Mouse (Mus musculus) embryonic facial prominence, embryonic 13.5 days (tissue): ENCODE data around the gene Pbx1. TPM values are rescaled to one million over a fixed set of nuclear protein-coding genes. Genes with fewer than 3 reads are reported as not detected.

ENCODE experiments used
- ATAC-seq: fragments of 200-750 bp; cut with Nextera tagmentation; 2 replicates; pipeline ENCODE4 v1.8.0; 2017; ENCODE audit warnings: low read depth; ENCODE audit not compliant: insufficient number of reproducible peaks, insufficient read depth, low FRiP score, low TSS enrichment
- H3K27ac ChIP-seq: fragments of 300-500 bp; sonication (generic); 2 replicates; pipeline ENCODE4 v1.5.1; 2015; ENCODE audit warnings: moderate library complexity, mild to moderate bottlenecking, inconsistent platforms
- H3K27me3 ChIP-seq: fragments of 300-500 bp; sonication (generic); 2 replicates; pipeline ENCODE4 v1.6.1; 2015; ENCODE audit warnings: mild to moderate bottlenecking, inconsistent platforms
- H3K36me3 ChIP-seq: fragments of 300-500 bp; sonication (generic); 2 replicates; pipeline ENCODE4 v1.6.1; 2015; ENCODE audit warnings: mild to moderate bottlenecking, inconsistent platforms
- H3K4me1 ChIP-seq: fragments of 300-500 bp; sonication (generic); 2 replicates; pipeline ENCODE4 v1.6.1; 2015; ENCODE audit warnings: inconsistent platforms
- H3K4me2 ChIP-seq: fragments of 300-500 bp; sonication (generic); 2 replicates; pipeline ENCODE4 v1.6.1; 2015; ENCODE audit warnings: moderate library complexity, mild to moderate bottlenecking, inconsistent platforms
- H3K4me3 ChIP-seq: fragments of 300-500 bp; sonication (generic); 2 replicates; pipeline ENCODE4 v1.5.1; 2015; ENCODE audit warnings: mild to moderate bottlenecking, inconsistent platforms
- H3K9ac ChIP-seq: fragments of 300-500 bp; sonication (generic); 2 replicates; pipeline ENCODE4 v1.6.1; 2015; ENCODE audit warnings: mild to moderate bottlenecking, inconsistent platforms
- H3K9me3 ChIP-seq: fragments of 300-500 bp; sonication (generic); 2 replicates; pipeline ENCODE4 v1.6.1; 2016; ENCODE audit warnings: inconsistent platforms
- WGBS: fragments of 180-500 bp; shearing (Covaris S2); methylation state at CpG from one replicate; pipeline ENCODE4 v1.1.7; 2015; ENCODE audit warnings: mixed read lengths; 5-methylcytosine and 5-hydroxymethylcytosine counted together
- polyA plus RNA-seq: library from polyadenylated mRNA; unstranded; fragments of >200 nt; fragmentation: Nextera tagmentation; extraction: Ambion mirVana; gene quantifications from 2 replicates; pipeline ENCODE4 v1.2.1, GENCODE M21; 2015

Gene Pbx1
- polyA plus RNA-seq, 1 experiment from 2014 or later, result 47.7 TPM

DNA sequence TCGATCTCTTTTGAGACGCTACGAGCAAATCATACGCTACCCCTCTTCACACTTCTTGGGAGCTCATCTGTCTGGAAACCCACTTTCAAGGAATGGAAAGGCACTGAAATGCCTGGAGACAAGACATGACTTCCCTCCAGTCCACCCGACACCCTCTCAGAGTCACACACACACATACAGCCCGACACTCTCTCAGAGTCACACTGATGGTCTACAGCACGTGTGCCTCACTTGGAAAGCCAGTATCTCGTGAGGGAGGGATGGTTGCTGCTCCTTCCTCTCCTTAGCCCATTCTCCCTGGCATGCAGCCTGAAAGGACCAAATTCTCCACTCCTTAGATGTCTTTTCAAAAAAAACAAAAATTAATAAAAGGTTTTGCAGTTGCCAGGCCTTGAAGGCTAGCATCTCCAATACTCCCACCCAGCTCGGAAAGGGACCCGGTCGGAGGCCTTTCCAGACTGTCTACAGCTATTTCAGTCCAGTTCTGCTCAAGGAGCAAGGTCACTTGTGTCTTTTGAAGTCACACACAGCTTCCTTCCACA is 8.6 kb downstream of the Pbx1 start:
- ATAC-seq, result no peak
- Histone ChIP-seq H3K4me1 (peaks cover 80% of the 10 kb centered on the region), H3K4me3 (0 out of 2 replicates have a peak overlapping the region, but pooled peaks have one; percentile 0), H3K27me3 (no peaks in the 10 kb centered on the region), H3K9ac (0 out of 2 replicates have a peak overlapping the region, but pooled peaks have one; percentile 3), H3K36me3 (peaks cover 34% of the 10 kb centered on the region), H3K27ac (no peak overlapping the region), H3K9me3 (no peaks in the 10 kb centered on the region), H3K4me2 (peak overlapping the region; percentile 35)
- WGBS, result 62% methylated on average over 11 of the region's 11 CpGs

- peaks cover 78% of the 10 kb centered on the region for H3K4me1 ChIP-seq
- H3K36me3 ChIP-seq, result peaks cover 34% of the 10 kb centered on the region
- H3K4me3 ChIP-seq, result no peak overlapping the region
- H3K27ac ChIP-seq, result no peak overlapping the region
- no peak overlapping the region for H3K9ac ChIP-seq
- ATAC-seq, result no peak
- H3K9me3 ChIP-seq, result no peaks in the 10 kb centered on the region
- no peaks in the 10 kb centered on the region for H3K27me3 ChIP-seq
- H3K4me2 ChIP-seq, result no peak overlapping the region
- WGBS, result 84% methylated on average over 9 of the region's 9 CpGs
Observed at GRCm38 (mm10) chr1:168418903-168419302, 13.2 kb downstream of the Pbx1 start.

GRCm38 (mm10) chr1:168417626-168418025 is 14.4 kb downstream of the Pbx1 start:
- Histone ChIP-seq H3K4me2 (no peak overlapping the region), H3K9ac (peak overlapping the region; percentile 58), H3K4me3 (no peak overlapping the region), H3K27ac (no peak overlapping the region), H3K4me1 (peaks cover 67% of the 10 kb centered on the region), H3K9me3 (no peaks in the 10 kb centered on the region), H3K36me3 (peaks cover 33% of the 10 kb centered on the region), H3K27me3 (no peaks in the 10 kb centered on the region)
- ATAC-seq, result no peak
- 33% methylated on average over 6 of the region's 6 CpGs for WGBS

DNA sequence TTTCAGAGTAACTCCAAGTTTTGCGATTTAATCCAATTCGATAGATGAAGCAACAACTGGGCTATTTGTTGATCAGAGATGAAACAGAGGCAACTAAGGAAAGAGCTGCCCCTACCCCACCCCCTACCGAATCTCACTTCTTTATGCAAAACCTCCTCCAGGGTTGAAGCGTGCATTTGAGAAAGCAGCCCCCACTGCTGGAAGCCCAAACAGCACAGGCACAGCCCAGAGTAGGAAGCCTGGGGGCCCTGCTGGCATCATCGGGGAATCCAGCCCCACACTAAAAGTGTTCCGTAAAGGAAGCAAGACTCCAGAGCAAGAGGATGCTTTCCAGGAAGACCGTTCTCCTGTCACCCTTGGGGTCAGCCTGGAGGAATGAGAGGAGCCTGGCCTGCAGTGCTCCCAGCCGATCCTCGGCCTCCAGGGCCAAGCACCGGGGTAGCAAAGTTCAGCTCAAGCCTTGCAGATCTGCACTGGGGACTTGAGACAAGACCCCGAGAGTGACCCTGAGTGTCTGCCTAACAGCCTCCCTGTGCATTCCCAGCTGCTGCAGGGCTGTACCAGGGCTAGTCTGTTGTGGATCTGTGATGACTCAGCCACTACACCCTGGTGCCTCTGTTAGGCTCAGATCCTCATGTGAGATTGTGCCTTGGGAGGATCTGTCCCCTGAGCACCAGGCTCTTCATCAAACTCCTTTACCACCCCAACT is 15.2 kb downstream of the Pbx1 start:
- peak overlapping the region; percentile 25 for H3K4me2 ChIP-seq

DNA sequence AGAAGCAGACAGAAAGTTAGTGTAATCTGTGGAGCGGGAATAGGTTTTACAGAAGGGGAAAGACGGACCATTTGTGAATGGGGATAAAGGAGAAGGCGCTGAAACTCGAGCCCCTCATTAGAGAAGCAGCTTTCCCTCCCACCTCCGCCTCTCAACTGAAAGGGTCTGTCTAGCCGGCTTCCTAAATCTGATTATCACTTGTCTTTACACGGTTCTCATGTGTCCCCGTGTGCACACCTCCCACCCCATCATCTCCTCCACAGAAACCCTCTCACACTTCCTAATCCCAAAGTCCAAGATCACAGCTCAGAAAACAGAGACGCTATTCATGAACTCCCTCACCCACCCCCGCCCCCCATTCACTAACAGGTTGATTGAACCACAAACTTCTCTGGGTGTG is 21.5 kb downstream of the Pbx1 start:
- H3K9me3 ChIP-seq, result no peaks in the 10 kb centered on the region
- 7% methylated on average over 10 of the region's 10 CpGs for WGBS
- H3K4me1 ChIP-seq, result peaks cover 47% of the 10 kb centered on the region
- 0 out of 2 replicates have a peak overlapping the region, but pooled peaks have one; percentile 3 for H3K4me2 ChIP-seq
- H3K9ac ChIP-seq, result no peak overlapping the region
- peak; percentile 77 for ATAC-seq
- H3K4me3 ChIP-seq, result no peak overlapping the region
- peaks cover 14% of the 10 kb centered on the region for H3K36me3 ChIP-seq
- no peaks in the 10 kb centered on the region for H3K27me3 ChIP-seq
- H3K27ac ChIP-seq, result no peak overlapping the region; the same call in 1 of the 2 replicates

More for the DNA sequence above, 15.2 kb downstream of the Pbx1 start:
- Histone ChIP-seq H3K4me1 (peaks cover 67% of the 10 kb centered on the region), H3K36me3 (peaks cover 26% of the 10 kb centered on the region), H3K27ac (peak overlapping the region; percentile 28; the same call in 1 of the 2 replicates), H3K9me3 (no peaks in the 10 kb centered on the region), H3K4me3 (no peak overlapping the region), H3K27me3 (no peaks in the 10 kb centered on the region), H3K9ac (peak overlapping the region; percentile 58)
- 14% methylated on average over 11 of the region's 11 CpGs for WGBS
- no peak for ATAC-seq

- Histone ChIP-seq H3K4me1 (peaks cover 47% of the 10 kb centered on the region), H3K27ac (no peak overlapping the region; the same call in 1 of the 2 replicates), H3K36me3 (peaks cover 14% of the 10 kb centered on the region), H3K9ac (no peak overlapping the region), H3K4me2 (no peak overlapping the region), H3K27me3 (no peaks in the 10 kb centered on the region), H3K9me3 (no peaks in the 10 kb centered on the region), H3K4me3 (no peak overlapping the region)
- 4% methylated on average over 1 of the region's 1 CpGs for WGBS
- ATAC-seq, result 0 out of 2 replicates have a peak, but pooled peaks have one; percentile 33
Observed at GRCm38 (mm10) chr1:168410054-168410453, 22.0 kb downstream of the Pbx1 start.

- Histone ChIP-seq H3K4me2 (no peak overlapping the region), H3K4me3 (no peak overlapping the region), H3K27me3 (no peaks in the 10 kb centered on the region), H3K36me3 (peaks cover 14% of the 10 kb centered on the region), H3K9ac (no peak overlapping the region), H3K27ac (no peak overlapping the region), H3K4me1 (peaks cover 45% of the 10 kb centered on the region), H3K9me3 (no peaks in the 10 kb centered on the region)
- ATAC-seq, result no peak
- WGBS, result 77% methylated on average over 10 of the region's 10 CpGs
Observed at GRCm38 (mm10) chr1:168408757-168409156, 23.3 kb downstream of the Pbx1 start.

DNA sequence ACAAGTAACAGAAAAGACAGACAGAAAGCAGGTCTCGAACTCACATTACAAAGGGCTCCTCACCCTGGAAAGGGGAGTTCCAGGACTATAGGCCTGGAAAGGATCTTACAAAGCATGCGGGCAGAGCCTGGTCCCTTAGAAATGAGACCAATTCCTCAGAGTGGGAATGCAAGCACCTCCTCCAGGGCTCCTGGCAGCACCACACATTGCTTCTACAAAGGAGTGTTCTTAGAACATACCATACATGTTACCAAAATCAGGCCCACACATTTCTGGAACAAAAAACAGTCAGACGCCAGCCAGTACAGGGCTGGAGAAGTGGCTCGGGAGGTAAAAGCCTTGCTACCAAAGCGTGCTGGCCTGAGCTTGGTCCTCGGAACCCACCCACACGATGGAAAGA is 24.1 kb downstream of the Pbx1 start:
- H3K4me3 ChIP-seq, result no peak overlapping the region
- ATAC-seq, result no peak
- H3K27ac ChIP-seq, result peak overlapping the region; percentile 48; the same call in 1 of the 2 replicates
- no peaks in the 10 kb centered on the region for H3K9me3 ChIP-seq
- no peak overlapping the region for H3K4me2 ChIP-seq
- no peak overlapping the region for H3K9ac ChIP-seq
- 72% methylated on average over 7 of the region's 7 CpGs for WGBS
- peaks cover 14% of the 10 kb centered on the region for H3K36me3 ChIP-seq
- H3K4me1 ChIP-seq, result peaks cover 52% of the 10 kb centered on the region
- H3K27me3 ChIP-seq, result no peaks in the 10 kb centered on the region

- Histone ChIP-seq H3K9me3 (no peaks in the 10 kb centered on the region), H3K27ac (peak overlapping the region; percentile 55; the same call in 1 of the 2 replicates), H3K36me3 (peaks cover 14% of the 10 kb centered on the region), H3K9ac (no peak overlapping the region), H3K4me2 (no peak overlapping the region), H3K4me1 (peaks cover 62% of the 10 kb centered on the region), H3K4me3 (no peak overlapping the region), H3K27me3 (no peaks in the 10 kb centered on the region)
- ATAC-seq, result no peak
- WGBS, result 19% methylated on average over 8 of the region's 8 CpGs
Observed at GRCm38 (mm10) chr1:168406291-168406675, 25.8 kb downstream of the Pbx1 start.

GRCm38 (mm10) chr1:168405645-168406290 is 26.3 kb downstream of the Pbx1 start:
- H3K9ac ChIP-seq, result no peak overlapping the region
- peaks cover 14% of the 10 kb centered on the region for H3K36me3 ChIP-seq
- 6% methylated on average over 10 of the region's 12 CpGs for WGBS
- no peaks in the 10 kb centered on the region for H3K27me3 ChIP-seq
- H3K4me2 ChIP-seq, result peak overlapping the region; percentile 9; the same call in 1 of the 2 replicates
- H3K27ac ChIP-seq, result peak overlapping the region; percentile 68
- no peak overlapping the region for H3K4me3 ChIP-seq
- no peak for ATAC-seq
- H3K9me3 ChIP-seq, result no peaks in the 10 kb centered on the region
- peaks cover 57% of the 10 kb centered on the region for H3K4me1 ChIP-seq

- no peak overlapping the region for H3K9ac ChIP-seq
- H3K27me3 ChIP-seq, result no peaks in the 10 kb centered on the region
- H3K4me1 ChIP-seq, result peaks cover 44% of the 10 kb centered on the region
- peak overlapping the region; percentile 0; the same call in 1 of the 2 replicates for H3K27ac ChIP-seq
- no peak overlapping the region for H3K4me2 ChIP-seq
- peaks cover 5% of the 10 kb centered on the region for H3K36me3 ChIP-seq
- H3K9me3 ChIP-seq, result no peaks in the 10 kb centered on the region
- WGBS, result 46% methylated on average over 2 of the region's 2 CpGs
- H3K4me3 ChIP-seq, result no peak overlapping the region
- ATAC-seq, result no peak
Observed at GRCm38 (mm10) chr1:168403529-168403928, 28.5 kb downstream of the Pbx1 start.
